Mouse (Mus musculus) E14TG2a.4 (cell line): Measurements from ENCODE around the gene Gm20388.

Source experiments
- H3K27me3 ChIP-seq: 2 replicates; pipeline ENCODE4 v1.6.1; 2014; ENCODE audit warnings: low read length, control low read depth; ENCODE audit not compliant: insufficient read depth
- H3K36me3 ChIP-seq: 2 replicates; pipeline ENCODE4 v1.6.1; 2014; ENCODE audit warnings: low read length, control low read depth; ENCODE audit not compliant: insufficient read depth
- H3K4me1 ChIP-seq: replicated peaks from 2 replicates; pipeline ENCODE4 v1.6.1; 2014; ENCODE audit warnings: low read depth, low read length, control low read depth
- H3K4me3 ChIP-seq: replicated peaks from 2 replicates; pipeline ENCODE4 v1.5.1; 2014; ENCODE audit warnings: mild to moderate bottlenecking, low read length
- H3K9me3 ChIP-seq: 2 replicates; pipeline ENCODE4 v1.6.1; 2014; ENCODE audit warnings: low read length, control low read depth
- CTCF ChIP-seq: conservative IDR thresholded peaks from 2 replicates; pipeline ENCODE4 v1.5.1; 2014; ENCODE audit warnings: low read length
- NANOG ChIP-seq: IDR thresholded peaks from 2 replicates; pipeline ENCODE4 v1.6.1; 2014; ENCODE audit warnings: borderline replicate concordance, low read length, mixed read lengths
- POU5F1 ChIP-seq: IDR thresholded peaks from 2 replicates; pipeline ENCODE4 v1.6.1; 2014; ENCODE audit warnings: low read length, borderline replicate concordance

The Gm20388 gene

GRCm38 (mm10) chr8:122711891-122712365 lies 2801.3 kb downstream of the Gm20388 start:
- H3K36me3 ChIP-seq = no peaks in the 10 kb centered on the region
- no peak overlapping the region for H3K4me3 ChIP-seq
- H3K4me1 ChIP-seq = peaks cover 9% of the 10 kb centered on the region
- TF ChIP-seq CTCF = no peak
- no peak for TF ChIP-seq NANOG
- TF ChIP-seq POU5F1 = no peak
- H3K27me3 ChIP-seq = peaks cover 16% of the 10 kb centered on the region
- H3K9me3 ChIP-seq = no peaks in the 10 kb centered on the region

GRCm38 (mm10) chr8:122712411-122713156 lies 2801.9 kb downstream of the Gm20388 start:
- TF ChIP-seq CTCF (no peak), NANOG (no peak), POU5F1 (no peak)
- Histone ChIP-seq H3K36me3 (no peaks in the 10 kb centered on the region), H3K4me3 (no peak overlapping the region), H3K9me3 (no peaks in the 10 kb centered on the region), H3K27me3 (peaks cover 21% of the 10 kb centered on the region), H3K4me1 (peaks cover 9% of the 10 kb centered on the region)

GRCm38 (mm10) chr8:122713157-122713518 lies 2802.5 kb downstream of the Gm20388 start:
- Histone ChIP-seq H3K4me3 (no peak overlapping the region), H3K4me1 (peaks cover 9% of the 10 kb centered on the region), H3K9me3 (no peaks in the 10 kb centered on the region), H3K27me3 (peaks cover 21% of the 10 kb centered on the region), H3K36me3 (no peaks in the 10 kb centered on the region)
- TF ChIP-seq CTCF = no peak
- no peak for TF ChIP-seq POU5F1
- no peak for TF ChIP-seq NANOG

- no peak for TF ChIP-seq CTCF
- no peak for TF ChIP-seq POU5F1
- no peak for TF ChIP-seq NANOG
- Histone ChIP-seq H3K9me3 (no peaks in the 10 kb centered on the region), H3K4me1 (peaks cover 12% of the 10 kb centered on the region), H3K36me3 (no peaks in the 10 kb centered on the region), H3K27me3 (peaks cover 35% of the 10 kb centered on the region), H3K4me3 (no peak overlapping the region)
These were observed 2805.9 kb downstream of the Gm20388 start for GRCm38 (mm10) chr8:122716566-122716965.

GRCm38 (mm10) chr8:122717869-122718509 lies 2807.3 kb downstream of the Gm20388 start:
- H3K4me3 ChIP-seq = no peak overlapping the region
- no peak for TF ChIP-seq NANOG
- no peak for TF ChIP-seq CTCF
- no peak for TF ChIP-seq POU5F1
- no peaks in the 10 kb centered on the region for H3K9me3 ChIP-seq

GRCm38 (mm10) chr8:122718711-122719499 lies 2808.3 kb downstream of the Gm20388 start:
- H3K4me1 ChIP-seq = peaks cover 22% of the 10 kb centered on the region
- TF ChIP-seq POU5F1 (no peak), NANOG (no peak), CTCF (no peak)
- H3K9me3 ChIP-seq = no peaks in the 10 kb centered on the region
- peaks cover 47% of the 10 kb centered on the region for H3K27me3 ChIP-seq
- H3K36me3 ChIP-seq = no peaks in the 10 kb centered on the region
- H3K4me3 ChIP-seq = no peak overlapping the region

More at GRCm38 (mm10) chr8:122717869-122718509, 2807.3 kb downstream of the Gm20388 start:
- no peaks in the 10 kb centered on the region for H3K36me3 ChIP-seq
- H3K4me1 ChIP-seq = peaks cover 16% of the 10 kb centered on the region
- peaks cover 47% of the 10 kb centered on the region for H3K27me3 ChIP-seq

- peaks cover 47% of the 10 kb centered on the region for H3K27me3 ChIP-seq
- H3K9me3 ChIP-seq = no peaks in the 10 kb centered on the region
- TF ChIP-seq POU5F1 (no peak), CTCF (peak; percentile 16)
- no peak overlapping the region for H3K4me3 ChIP-seq
- H3K4me1 ChIP-seq = peaks cover 26% of the 10 kb centered on the region
- H3K36me3 ChIP-seq = no peaks in the 10 kb centered on the region
These were observed 2808.9 kb downstream of the Gm20388 start for GRCm38 (mm10) chr8:122719500-122720065.

GRCm38 (mm10) chr8:122720070-122720729 lies 2809.6 kb downstream of the Gm20388 start:
- Histone ChIP-seq H3K9me3 (no peaks in the 10 kb centered on the region), H3K36me3 (no peaks in the 10 kb centered on the region), H3K27me3 (peaks cover 47% of the 10 kb centered on the region), H3K4me1 (peaks cover 26% of the 10 kb centered on the region), H3K4me3 (no peak overlapping the region)
- TF ChIP-seq CTCF (no peak), NANOG (no peak), POU5F1 (no peak)
